Mouse (Mus musculus) hindbrain, embryonic 13.5 days (tissue): Measurements from ENCODE around the gene Tmprss9. TPM values are rescaled to one million over a fixed set of nuclear protein-coding genes. Genes with fewer than 3 reads are reported as not detected.

Source experiments
- ATAC-seq: fragments of 200-750 bp; cut with Nextera tagmentation; 2 replicates; pipeline ENCODE4 v1.8.0; 2017; ENCODE audit warnings: moderate TSS enrichment; ENCODE audit not compliant: low FRiP score
- H3K27ac ChIP-seq: fragments of 300-500 bp; sonication (generic); 2 replicates; pipeline ENCODE4 v1.5.1; 2015; ENCODE audit warnings: inconsistent platforms, mild to moderate bottlenecking, moderate library complexity
- H3K27me3 ChIP-seq: fragments of 300-500 bp; sonication (generic); 2 replicates; pipeline ENCODE4 v1.6.1; 2015; ENCODE audit warnings: mild to moderate bottlenecking, inconsistent platforms
- H3K36me3 ChIP-seq: fragments of 300-500 bp; sonication (generic); 2 replicates; pipeline ENCODE4 v1.6.1; 2015; ENCODE audit warnings: mild to moderate bottlenecking, inconsistent platforms
- H3K4me1 ChIP-seq: fragments of 300-500 bp; sonication (generic); replicated peaks from 2 replicates; pipeline ENCODE4 v1.6.1; 2015; ENCODE audit warnings: inconsistent platforms
- H3K4me2 ChIP-seq: fragments of 300-500 bp; sonication (generic); 2 replicates; pipeline ENCODE4 v1.6.1; 2015; ENCODE audit warnings: inconsistent platforms, mild to moderate bottlenecking, moderate library complexity
- H3K4me3 ChIP-seq: fragments of 300-500 bp; sonication (generic); 2 replicates; pipeline ENCODE4 v1.5.1; 2015; ENCODE audit warnings: mild to moderate bottlenecking, inconsistent platforms
- H3K9ac ChIP-seq: fragments of 300-500 bp; sonication (generic); 2 replicates; pipeline ENCODE4 v1.6.1; 2015; ENCODE audit warnings: mild to moderate bottlenecking, inconsistent platforms
- H3K9me3 ChIP-seq: fragments of 300-500 bp; sonication (generic); 2 replicates; pipeline ENCODE4 v1.6.1; 2016; ENCODE audit warnings: inconsistent platforms
- WGBS: fragments of 180-500 bp; shearing (Covaris S2); methylation state at CpG from one replicate; pipeline ENCODE4 v1.1.7; 2015; 5-methylcytosine and 5-hydroxymethylcytosine counted together
- polyA plus RNA-seq: library from polyadenylated mRNA; unstranded; fragments of >200 nt; fragmentation: Nextera tagmentation; extraction: Ambion mirVana; gene quantifications from 2 replicates; pipeline ENCODE4 v1.2.1, GENCODE M21; 2015

Tmprss9 gene
- polyA plus RNA-seq, 1 experiment from 2014 or later: 0.13 TPM

- peak within 1 kb of the TSS; percentile 76 for H3K4me2 ChIP-seq
- H3K27me3 ChIP-seq: peaks cover 57% of the 10 kb centered on the region
- no peaks in the 10 kb centered on the region for H3K36me3 ChIP-seq
- no peak within 1 kb of the TSS for H3K27ac ChIP-seq
- 6% methylated on average over 41 of the region's 51 CpGs for WGBS
- peaks cover 18% of the 10 kb centered on the region for H3K4me1 ChIP-seq
- no peaks in the 10 kb centered on the region for H3K9me3 ChIP-seq
- H3K9ac ChIP-seq: peak within 1 kb of the TSS; percentile 82
- H3K4me3 ChIP-seq: peak within 1 kb of the TSS; percentile 52
- ATAC-seq: peak; percentile 75
Measured at GRCm38 (mm10) chr10:80843931-80844547, 27.6 kb upstream of the Tmprss9 start, which contains the start of gene Lingo3. Gene Lingo3, minus strand, starts transcription at chr10:80844039.

DNA sequence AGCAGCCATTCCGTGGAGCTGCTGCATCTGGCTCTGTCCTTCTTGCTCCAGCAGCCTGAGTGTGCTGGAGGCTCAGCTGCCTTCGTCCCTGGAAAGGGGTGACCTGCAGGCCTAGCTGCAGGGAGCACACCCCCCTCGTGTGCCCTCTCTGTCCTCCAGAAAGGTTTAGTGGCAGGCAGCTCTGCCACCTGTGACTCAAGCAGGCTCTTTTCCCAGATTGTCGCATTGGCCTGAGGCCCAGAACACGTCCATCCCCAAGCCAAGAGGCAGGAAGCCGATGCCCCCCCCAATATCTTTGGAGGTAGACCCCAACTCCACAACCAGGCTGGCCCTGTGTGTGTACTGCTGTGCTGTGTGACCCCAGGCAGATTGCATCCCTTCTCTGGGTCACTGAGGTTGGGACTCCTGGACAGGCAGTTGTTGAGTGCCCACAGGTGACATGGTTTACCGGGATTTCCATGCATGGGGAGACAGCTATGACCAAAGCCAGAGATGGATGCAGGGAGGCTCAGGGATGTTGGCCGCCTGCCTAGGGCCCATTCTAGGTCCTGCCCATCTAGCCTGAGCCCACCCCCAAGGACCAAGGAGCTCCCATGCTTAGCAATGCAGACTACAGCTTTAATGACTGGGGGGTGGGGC, 26.5 kb upstream of the Tmprss9 start:
- H3K36me3 ChIP-seq: peaks cover 3% of the 10 kb centered on the region
- H3K9ac ChIP-seq: no peak overlapping the region
- peaks cover 18% of the 10 kb centered on the region for H3K4me1 ChIP-seq
- H3K9me3 ChIP-seq: no peaks in the 10 kb centered on the region
- H3K4me2 ChIP-seq: no peak overlapping the region
- no peak overlapping the region for H3K4me3 ChIP-seq
- no peak for ATAC-seq
- no peak overlapping the region for H3K27ac ChIP-seq
- H3K27me3 ChIP-seq: peaks cover 57% of the 10 kb centered on the region
- 65% methylated on average over 8 of the region's 8 CpGs for WGBS

GRCm38 (mm10) chr10:80845732-80846131, 25.9 kb upstream of the Tmprss9 start:
- H3K4me3 ChIP-seq: no peak overlapping the region
- WGBS: 78% methylated on average over 12 of the region's 12 CpGs
- no peak overlapping the region for H3K27ac ChIP-seq
- H3K36me3 ChIP-seq: peaks cover 8% of the 10 kb centered on the region
- H3K4me2 ChIP-seq: no peak overlapping the region
- no peaks in the 10 kb centered on the region for H3K9me3 ChIP-seq
- H3K4me1 ChIP-seq: peaks cover 18% of the 10 kb centered on the region
- no peak for ATAC-seq
- H3K9ac ChIP-seq: no peak overlapping the region
- peaks cover 57% of the 10 kb centered on the region for H3K27me3 ChIP-seq

GRCm38 (mm10) chr10:80848571-80848970, 23.1 kb upstream of the Tmprss9 start:
- Histone ChIP-seq H3K36me3 (peaks cover 33% of the 10 kb centered on the region), H3K27ac (no peak overlapping the region), H3K4me3 (no peak overlapping the region), H3K9ac (no peak overlapping the region), H3K4me2 (no peak overlapping the region), H3K4me1 (peaks cover 14% of the 10 kb centered on the region), H3K9me3 (no peaks in the 10 kb centered on the region), H3K27me3 (peaks cover 31% of the 10 kb centered on the region)
- WGBS: 15% methylated on average over 10 of the region's 10 CpGs
- no peak for ATAC-seq

- Histone ChIP-seq H3K27ac (peak within 1 kb of the TSS; percentile 82), H3K9ac (peak within 1 kb of the TSS; percentile 95), H3K4me1 (peaks cover 48% of the 10 kb centered on the region), H3K4me3 (peak within 1 kb of the TSS; percentile 95), H3K27me3 (no peaks in the 10 kb centered on the region), H3K36me3 (peaks cover 30% of the 10 kb centered on the region), H3K4me2 (peak within 1 kb of the TSS; percentile 100), H3K9me3 (no peaks in the 10 kb centered on the region)
- under 1% methylated on average over 79 of the region's 81 CpGs for WGBS
- peak; percentile 82 for ATAC-seq
Measured at GRCm38 (mm10) chr10:80854913-80855748, 16.5 kb upstream of the Tmprss9 start, which contains the start of the genes Lsm7 and Sppl2b. Gene Lsm7, minus strand, starts transcription at chr10:80855209. Gene Sppl2b, plus strand, starts transcription at chr10:80855275.

- WGBS: 23% methylated on average over 11 of the region's 11 CpGs
- Histone ChIP-seq H3K27me3 (no peaks in the 10 kb centered on the region), H3K4me2 (peak overlapping the region; percentile 100), H3K9me3 (no peaks in the 10 kb centered on the region), H3K9ac (peak overlapping the region; percentile 95), H3K27ac (peak overlapping the region; percentile 64), H3K4me1 (peaks cover 48% of the 10 kb centered on the region), H3K36me3 (peaks cover 25% of the 10 kb centered on the region), H3K4me3 (peak overlapping the region; percentile 95)
- no peak for ATAC-seq
Measured at GRCm38 (mm10) chr10:80855749-80856073, 15.9 kb upstream of the Tmprss9 start.

DNA sequence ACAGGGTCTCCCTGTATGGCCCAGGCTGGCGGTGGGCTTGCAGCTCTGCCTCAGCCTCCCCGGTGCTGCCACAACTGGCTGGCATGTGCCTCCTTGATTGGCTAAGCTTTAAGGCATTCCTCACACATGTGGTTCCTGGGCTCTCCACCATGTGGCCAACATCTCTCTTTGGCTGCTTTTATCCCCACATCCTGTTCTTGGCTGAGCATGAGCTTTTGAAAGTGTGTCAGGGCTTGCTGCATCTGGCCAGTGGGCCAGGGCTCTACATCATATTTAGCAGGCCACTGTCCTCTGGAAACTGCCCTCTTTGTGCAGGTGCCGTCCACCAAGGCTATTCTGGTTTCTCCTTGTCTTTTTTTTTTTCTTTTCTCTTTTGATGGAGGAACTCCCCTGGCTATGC, 15.4 kb upstream of the Tmprss9 start:
- Histone ChIP-seq H3K27ac (no peak overlapping the region), H3K4me2 (peak overlapping the region; percentile 100), H3K27me3 (no peaks in the 10 kb centered on the region), H3K36me3 (peaks cover 21% of the 10 kb centered on the region), H3K4me3 (peak overlapping the region; percentile 95), H3K4me1 (peaks cover 48% of the 10 kb centered on the region), H3K9me3 (no peaks in the 10 kb centered on the region), H3K9ac (peak overlapping the region; percentile 95)
- 68% methylated on average over 3 of the region's 3 CpGs for WGBS
- no peak for ATAC-seq

GRCm38 (mm10) chr10:80856908-80857307, 14.7 kb upstream of the Tmprss9 start:
- peak overlapping the region; percentile 95; the same call in 1 of the 2 replicates for H3K4me3 ChIP-seq
- peaks cover 21% of the 10 kb centered on the region for H3K36me3 ChIP-seq
- peak overlapping the region; percentile 95 for H3K9ac ChIP-seq
- 81% methylated on average over 5 of the region's 5 CpGs for WGBS
- peaks cover 48% of the 10 kb centered on the region for H3K4me1 ChIP-seq
- H3K9me3 ChIP-seq: no peaks in the 10 kb centered on the region
- H3K27me3 ChIP-seq: no peaks in the 10 kb centered on the region
- peak overlapping the region; percentile 100 for H3K4me2 ChIP-seq
- ATAC-seq: no peak
- 0 out of 2 replicates have a peak overlapping the region, but pooled peaks have one; percentile 48 for H3K27ac ChIP-seq

GRCm38 (mm10) chr10:80857386-80857785, 14.3 kb upstream of the Tmprss9 start:
- ATAC-seq: peak; percentile 17; the same call in 1 of the 2 replicates
- 31% methylated on average over 8 of the region's 8 CpGs for WGBS
- H3K4me3 ChIP-seq: no peak overlapping the region
- H3K9me3 ChIP-seq: no peaks in the 10 kb centered on the region
- H3K27ac ChIP-seq: peak overlapping the region; percentile 48
- H3K27me3 ChIP-seq: no peaks in the 10 kb centered on the region
- H3K9ac ChIP-seq: peak overlapping the region; percentile 95
- H3K36me3 ChIP-seq: peaks cover 21% of the 10 kb centered on the region
- peak overlapping the region; percentile 100; the same call in 1 of the 2 replicates for H3K4me2 ChIP-seq
- H3K4me1 ChIP-seq: peaks cover 48% of the 10 kb centered on the region

DNA sequence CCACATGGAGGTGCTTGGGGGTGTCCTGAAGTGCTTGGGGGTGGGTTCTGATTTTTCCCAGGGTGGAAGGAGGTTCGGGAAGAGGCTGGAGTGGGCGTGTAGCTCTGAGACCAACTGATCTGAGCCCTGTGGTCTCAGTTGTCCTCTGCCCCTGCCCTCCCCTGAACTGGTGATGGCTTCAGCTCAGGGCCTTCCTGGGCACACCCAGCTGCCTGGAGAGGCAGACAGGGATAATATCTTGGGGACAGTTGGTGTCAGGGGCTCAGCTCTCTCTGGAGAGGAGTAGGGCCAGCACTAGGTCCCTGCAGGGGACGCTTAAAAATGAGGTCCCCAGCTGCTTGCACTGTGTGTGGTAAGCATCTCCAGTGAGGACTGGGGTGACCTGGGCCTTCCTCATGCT, 13.8 kb upstream of the Tmprss9 start:
- Histone ChIP-seq H3K4me1 (peaks cover 48% of the 10 kb centered on the region), H3K4me3 (no peak overlapping the region), H3K27ac (peak overlapping the region; percentile 48), H3K4me2 (peak overlapping the region; percentile 100; the same call in 1 of the 2 replicates), H3K36me3 (peaks cover 23% of the 10 kb centered on the region), H3K9me3 (no peaks in the 10 kb centered on the region), H3K27me3 (no peaks in the 10 kb centered on the region), H3K9ac (peak overlapping the region; percentile 95)
- WGBS: 55% methylated on average over 3 of the region's 3 CpGs
- no peak for ATAC-seq

DNA sequence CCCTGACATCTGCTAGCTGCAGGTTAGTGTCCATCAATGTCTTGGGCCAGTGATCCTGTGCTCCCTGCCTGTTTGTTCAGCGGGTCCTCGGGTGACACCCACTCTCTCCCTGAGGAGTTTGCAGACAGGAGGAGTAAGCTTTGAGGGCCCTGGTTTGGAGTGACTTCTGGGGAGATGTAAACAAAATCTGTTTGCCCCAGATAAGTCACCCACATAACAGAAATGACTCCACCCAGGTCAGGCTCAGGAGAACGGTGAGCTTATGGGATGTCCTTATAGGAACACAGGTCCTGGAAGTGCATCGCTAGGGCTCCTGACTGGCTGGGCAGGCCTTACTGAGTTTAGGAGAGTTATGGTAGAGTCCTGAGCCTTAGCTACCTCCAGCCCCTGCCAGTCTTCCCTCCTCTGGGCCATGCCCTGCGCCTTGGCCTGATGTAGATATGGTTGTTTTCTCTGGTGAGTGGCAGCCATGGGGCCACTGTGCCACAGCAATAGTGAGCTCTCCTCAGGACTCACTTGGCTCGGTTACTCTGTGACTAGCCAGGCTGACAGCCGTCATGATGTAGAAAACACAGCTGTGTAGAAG, 13.2 kb upstream of the Tmprss9 start:
- Histone ChIP-seq H3K4me3 (no peak overlapping the region), H3K27me3 (no peaks in the 10 kb centered on the region), H3K4me2 (no peak overlapping the region), H3K4me1 (peaks cover 45% of the 10 kb centered on the region), H3K27ac (peak overlapping the region; percentile 48; the same call in 1 of the 2 replicates), H3K9me3 (no peaks in the 10 kb centered on the region), H3K36me3 (peaks cover 24% of the 10 kb centered on the region), H3K9ac (peak overlapping the region; percentile 95)
- 84% methylated on average over 7 of the region's 7 CpGs for WGBS
- ATAC-seq: no peak

DNA sequence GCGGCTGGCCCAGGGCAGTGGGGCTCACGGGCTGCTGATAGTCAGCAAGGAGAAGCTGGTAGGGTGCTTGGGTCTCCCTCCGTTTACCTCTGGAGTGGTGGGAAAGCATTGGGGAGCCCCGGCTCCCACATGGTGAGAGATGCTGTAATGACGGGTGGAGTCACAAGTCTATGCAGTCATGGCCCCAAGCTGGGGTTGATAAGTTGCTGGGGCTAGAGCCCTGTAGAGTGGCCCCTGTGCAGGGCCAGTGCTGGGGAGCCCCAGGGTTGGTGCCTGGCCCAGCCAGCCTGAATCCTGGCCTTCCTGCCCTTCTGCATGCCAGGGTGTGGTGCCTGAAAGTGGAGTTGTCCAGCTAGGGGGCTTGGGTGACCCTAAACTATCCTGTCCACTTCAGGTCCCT, 9.3 kb upstream of the Tmprss9 start:
- WGBS: 93% methylated on average over 5 of the region's 5 CpGs
- H3K4me2 ChIP-seq: no peak overlapping the region
- H3K27me3 ChIP-seq: no peaks in the 10 kb centered on the region
- no peak overlapping the region for H3K27ac ChIP-seq
- H3K4me1 ChIP-seq: peaks cover 23% of the 10 kb centered on the region
- peaks cover 61% of the 10 kb centered on the region for H3K36me3 ChIP-seq
- H3K4me3 ChIP-seq: no peak overlapping the region
- no peaks in the 10 kb centered on the region for H3K9me3 ChIP-seq
- no peak for ATAC-seq
- no peak overlapping the region for H3K9ac ChIP-seq
